Mouse (Mus musculus): Measurements from ENCODE around the gene Btbd35f28.
"Not testable (repeated sequence)": the region's sequence is repeated elsewhere in the genome, so short reads cannot be mapped to it uniquely, and the experiment has no call there.

Btbd35f28 gene

GRCm38 (mm10) chrX:4196276-4196675 is at the start of gene Btbd35f28:
Gene Btbd35f28, plus strand, starts transcription at chrX:4196576.
- not testable (repeated sequence) for DNase-seq
